Mouse (Mus musculus) embryo, embryonic 11 days (tissue): Measurements from ENCODE around the gene Gpr25.

Experiments
- DNase-seq: peaks from one replicate; pipeline ENCODE4 v3.0.0-alpha.2; 2015

Gene Gpr25

GRCm38 (mm10) chr1:136260635-136261238 is at the start of gene Gpr25:
Gene Gpr25 (minus strand): TSS chr1:136260873.
- DNase-seq = no peak

- DNase-seq = no peak
Observed at GRCm38 (mm10) chr1:136309193-136309592, 48.5 kb upstream of the Gpr25 start.

- DNase-seq = peak; percentile 25
Observed at GRCm38 (mm10) chr1:136306424-136306823, 45.8 kb upstream of the Gpr25 start.

GRCm38 (mm10) chr1:136293961-136294360 is 33.3 kb upstream of the Gpr25 start:
- no peak for DNase-seq

GRCm38 (mm10) chr1:136289803-136290202 is 29.1 kb upstream of the Gpr25 start:
- DNase-seq = no peak

GRCm38 (mm10) chr1:136277366-136277765 is 16.7 kb upstream of the Gpr25 start:
- no peak for DNase-seq

GRCm38 (mm10) chr1:136268224-136268623 is 7.6 kb upstream of the Gpr25 start:
- DNase-seq = no peak

GRCm38 (mm10) chr1:136266127-136266526 is 5.5 kb upstream of the Gpr25 start:
- DNase-seq = no peak

GRCm38 (mm10) chr1:136263355-136263754 is 2.7 kb upstream of the Gpr25 start:
- DNase-seq = no peak

GRCm38 (mm10) chr1:136259893-136260634 is 609 bp downstream of the Gpr25 start:
- DNase-seq = peak; percentile 83

GRCm38 (mm10) chr1:136259543-136259892 is 1.2 kb downstream of the Gpr25 start:
- DNase-seq = no peak

- DNase-seq = no peak
Observed at GRCm38 (mm10) chr1:136258495-136258894, 2.2 kb downstream of the Gpr25 start.

- no peak for DNase-seq
Observed at GRCm38 (mm10) chr1:136255657-136256056, 5.0 kb downstream of the Gpr25 start.

GRCm38 (mm10) chr1:136255174-136255573 is 5.5 kb downstream of the Gpr25 start:
- DNase-seq = no peak

GRCm38 (mm10) chr1:136254503-136255065 is 6.1 kb downstream of the Gpr25 start:
- DNase-seq = no peak

GRCm38 (mm10) chr1:136253472-136253871 is 7.2 kb downstream of the Gpr25 start:
- DNase-seq = no peak

GRCm38 (mm10) chr1:136249662-136250061 is 11.0 kb downstream of the Gpr25 start:
- DNase-seq = no peak

- no peak for DNase-seq
Observed at GRCm38 (mm10) chr1:136247393-136247792, 13.3 kb downstream of the Gpr25 start.

GRCm38 (mm10) chr1:136244469-136244868 is 16.2 kb downstream of the Gpr25 start:
- DNase-seq = no peak

GRCm38 (mm10) chr1:136241801-136242200 is 18.9 kb downstream of the Gpr25 start:
- DNase-seq = no peak

GRCm38 (mm10) chr1:136238495-136238894 is 22.2 kb downstream of the Gpr25 start:
- DNase-seq = no peak

GRCm38 (mm10) chr1:136234595-136235092 is 26.0 kb downstream of the Gpr25 start:
- no peak for DNase-seq

GRCm38 (mm10) chr1:136233892-136234594 is 26.6 kb downstream of the Gpr25 start, which contains the start of gene Inava:
Gene Inava (minus strand): TSS chr1:136234264.
- peak; percentile 94 for DNase-seq
